Mouse (Mus musculus) midbrain, postnatal 0 days (tissue): Measurements from ENCODE around the gene Gm20823. TPM values are rescaled to one million over a fixed set of nuclear protein-coding genes. Genes with fewer than 3 reads are reported as not detected.
"Not testable (repeated sequence)": the region's sequence is repeated elsewhere in the genome, so short reads cannot be mapped to it uniquely, and the experiment has no call there.

ENCODE experiments used
- ATAC-seq: fragments of 200-750 bp; cut with Nextera tagmentation; 2 replicates; pipeline ENCODE4 v1.8.0; 2017; ENCODE audit warnings: moderate number of reproducible peaks, mild to moderate bottlenecking, moderate TSS enrichment, moderate library complexity; ENCODE audit not compliant: low FRiP score
- DNase-seq: peaks from one replicate; pipeline ENCODE4 v3.0.0-alpha.2; 2015; ENCODE audit warnings: low spot score
- H3K27ac ChIP-seq: fragments of 300-500 bp; sonication (generic); 2 replicates; pipeline ENCODE4 v1.5.1; 2014; ENCODE audit warnings: low read depth, mild to moderate bottlenecking, low read length, mixed read lengths
- H3K27me3 ChIP-seq: fragments of 300-500 bp; sonication (generic); 2 replicates; pipeline ENCODE4 v1.6.1; 2014; ENCODE audit warnings: low read length, control low read depth, mixed read lengths; ENCODE audit not compliant: insufficient read depth
- H3K36me3 ChIP-seq: fragments of 300-500 bp; sonication (generic); 2 replicates; pipeline ENCODE4 v1.6.1; 2014; ENCODE audit warnings: low read length, control low read depth, mixed read lengths; ENCODE audit not compliant: insufficient read depth
- H3K4me1 ChIP-seq: fragments of 300-500 bp; sonication (generic); 2 replicates; pipeline ENCODE4 v1.6.1; 2014; ENCODE audit warnings: mild to moderate bottlenecking, control low read depth, antibody characterized with exemption, low read length, mixed read lengths; ENCODE audit not compliant: insufficient read depth
- H3K4me2 ChIP-seq: fragments of 300-500 bp; sonication (generic); 2 replicates; pipeline ENCODE4 v1.6.1; 2014; ENCODE audit warnings: low read depth, mild to moderate bottlenecking, low read length, mixed read lengths; ENCODE audit not compliant: poor library complexity, severe bottlenecking
- H3K4me3 ChIP-seq: fragments of 300-500 bp; sonication (generic); 2 replicates; pipeline ENCODE4 v1.5.1; 2014; ENCODE audit warnings: low read depth, mild to moderate bottlenecking, low read length, moderate library complexity
- H3K9ac ChIP-seq: fragments of 300-500 bp; sonication (generic); replicated peaks from 2 replicates; pipeline ENCODE4 v1.6.1; 2014; ENCODE audit warnings: mild to moderate bottlenecking, low read length, moderate library complexity, mixed read lengths; ENCODE audit not compliant: poor library complexity, severe bottlenecking
- H3K9me3 ChIP-seq: fragments of 300-500 bp; sonication (generic); 2 replicates; pipeline ENCODE4 v1.6.1; 2016; ENCODE audit warnings: low read length, control low read depth
- WGBS: fragments of 180-500 bp; shearing (Covaris S2); extraction: QIAGEN DNeasy Blood & Tissue Kit; methylation state at CpG from one replicate; pipeline ENCODE4 v1.1.7; 2014; 5-methylcytosine and 5-hydroxymethylcytosine counted together
- polyA plus RNA-seq: library from polyadenylated mRNA; unstranded; fragments of >200 nt; fragmentation: Nextera tagmentation; extraction: Ambion mirVana; gene quantifications from 2 replicates; pipeline ENCODE4 v1.2.1, GENCODE M21; 2015
- total RNA-seq: library from RNA; depleted of rRNA; stranded (reverse); fragments of >200 nt; gene quantifications from 2 replicates; pipeline ENCODE4 v1.2.3, GENCODE M21; 2014; rRNA removed

Gm20823 gene
- total RNA-seq (not detected in 2 replicates), polyA plus RNA-seq (not detected in 2 replicates)

- DNase-seq, H3K9me3 ChIP-seq, H3K4me3 ChIP-seq, H3K4me2 ChIP-seq, H3K27ac ChIP-seq, H3K27me3 ChIP-seq, H3K4me1 ChIP-seq, H3K36me3 ChIP-seq, ATAC-seq, H3K9ac ChIP-seq: not testable (repeated sequence)
- WGBS: no CpG with 5 or more reads among the region's 4 CpGs
Measured at GRCm38 (mm10) chrY:62464745-62465144, at the start of gene Gm20823. Gm20823 (minus strand) TSS chrY:62464845.
